Mouse (Mus musculus) CH12.LX (cell line): ENCODE data around the gene Cyp24a1. TPM values are rescaled to one million over a fixed set of nuclear protein-coding genes. Genes with fewer than 3 reads are reported as not detected.

Experiments used
- DNase-seq: peaks from one replicate; pipeline ENCODE4 v3.0.0-alpha.2; 2013; ENCODE audit errors: extremely low read depth
- H3K27ac ChIP-seq: 2 replicates; pipeline ENCODE4 v1.5.1; 2012; ENCODE audit warnings: low read depth, mild to moderate bottlenecking, control low read depth, moderate library complexity; ENCODE audit not compliant: insufficient read depth
- H3K27me3 ChIP-seq: replicated peaks from 2 replicates; pipeline ENCODE3; 2012; ENCODE audit warnings: inconsistent platforms
- H3K36me3 ChIP-seq, 2 experiments: replicated peaks in 1 of 2; 2 replicates each; pipeline versions ENCODE3 to v1.6.1; 2012; ENCODE audit warnings: inconsistent platforms in 1 of 2, low read length in 1 of 2, mild to moderate bottlenecking in 1 of 2, mixed read lengths in 1 of 2, moderate library complexity in 1 of 2; ENCODE audit not compliant: control insufficient read depth in 1 of 2, insufficient read depth in 1 of 2
- H3K4me1 ChIP-seq, 2 experiments: 2 replicates each; pipeline ENCODE4 v1.6.1; 2012; ENCODE audit warnings: inconsistent platforms in 1 of 2, moderate library complexity in 1 of 2; ENCODE audit not compliant: insufficient read depth in 2 of 2, control insufficient read depth in 1 of 2
- H3K4me2 ChIP-seq: 2 replicates; pipeline ENCODE4 v1.6.1; 2012; ENCODE audit warnings: low read depth, mild to moderate bottlenecking, control low read depth; ENCODE audit not compliant: poor library complexity, insufficient read depth, severe bottlenecking
- H3K4me3 ChIP-seq, 3 experiments: fragments of 150-350 bp in 1 of 3; sonication (generic) in 1 of 3; replicated peaks in 1 of 3; 2 replicates each; pipeline versions ENCODE3 to v1.5.1; 2011 to 2012; ENCODE audit warnings: low read depth in 2 of 3, low read length in 2 of 3, mild to moderate bottlenecking in 2 of 3, moderate library complexity in 2 of 3, control low read depth in 1 of 3, improper control_type of control experiment in 1 of 3, inconsistent platforms in 1 of 3, mixed read lengths in 1 of 3; ENCODE audit not compliant: poor library complexity in 1 of 3
- H3K79me2 ChIP-seq: replicated peaks from 2 replicates; pipeline ENCODE4 v1.6.1; 2012; ENCODE audit warnings: mild to moderate bottlenecking, moderate library complexity; ENCODE audit not compliant: control insufficient read depth, poor library complexity, insufficient read depth, severe bottlenecking; ENCODE audit errors: extremely low read depth
- H3K9ac ChIP-seq: 2 replicates; pipeline ENCODE4 v1.6.1; 2012; ENCODE audit warnings: low read depth, mild to moderate bottlenecking, control low read depth, moderate library complexity; ENCODE audit not compliant: insufficient read depth
- H3K9me3 ChIP-seq: replicated peaks from 2 replicates; pipeline ENCODE3; 2012; ENCODE audit warnings: low read length, inconsistent platforms, mixed read lengths
- CHD1 ChIP-seq: IDR thresholded peaks from 2 replicates; pipeline ENCODE4 v1.6.1; 2012; ENCODE audit warnings: low read depth, low read length, improper control_type of control experiment, inconsistent platforms
- CHD2 ChIP-seq: IDR thresholded peaks from 2 replicates; pipeline ENCODE4 v1.6.1; 2011; ENCODE audit warnings: low read length, improper control_type of control experiment
- EP300 ChIP-seq: IDR thresholded peaks from 2 replicates; pipeline ENCODE4 v1.6.1; 2011; ENCODE audit warnings: low read length, improper control_type of control experiment
- HCFC1 ChIP-seq: IDR thresholded peaks from 2 replicates; pipeline ENCODE4 v1.6.1; 2012; ENCODE audit warnings: low read depth, mild to moderate bottlenecking, inconsistent platforms, low read length, improper control_type of control experiment
- JUND ChIP-seq: conservative IDR thresholded peaks from 2 replicates; pipeline ENCODE4 v1.6.1; 2011; ENCODE audit warnings: low read depth, low read length, improper control_type of control experiment
- MAFK ChIP-seq: IDR thresholded peaks from 2 replicates; pipeline ENCODE4 v1.6.1; 2011; ENCODE audit warnings: low read length, improper control_type of control experiment; ENCODE audit not compliant: insufficient replicate concordance
- MAX ChIP-seq: IDR thresholded peaks from 2 replicates; pipeline ENCODE4 v1.6.1; 2011; ENCODE audit warnings: low read length, improper control_type of control experiment
- MEF2A ChIP-seq: IDR thresholded peaks from 2 replicates; pipeline ENCODE4 v1.6.1; 2014; ENCODE audit warnings: low read depth, mild to moderate bottlenecking, inconsistent platforms, low read length, improper control_type of control experiment, borderline replicate concordance
- NELFE ChIP-seq: IDR thresholded peaks from 2 replicates; pipeline ENCODE4 v1.6.1; 2011; ENCODE audit warnings: low read depth, low read length, improper control_type of control experiment
- PAX5 ChIP-seq: IDR thresholded peaks from 2 replicates; pipeline ENCODE4 v1.6.1; 2012; ENCODE audit warnings: low read length, inconsistent platforms, mixed read lengths
- POLR2AphosphoS2 ChIP-seq: IDR thresholded peaks from 2 replicates; pipeline ENCODE4 v1.6.1; 2011; ENCODE audit warnings: low read depth, low read length, improper control_type of control experiment
- TBP ChIP-seq: conservative IDR thresholded peaks from 2 replicates; pipeline ENCODE4 v1.6.1; 2011; ENCODE audit warnings: low read depth, low read length, improper control_type of control experiment
- TCF12 ChIP-seq: IDR thresholded peaks from 2 replicates; pipeline ENCODE4 v1.6.1; 2014; ENCODE audit warnings: low read depth, mild to moderate bottlenecking, inconsistent platforms, low read length, improper control_type of control experiment
- UBTF ChIP-seq: IDR thresholded peaks from 2 replicates; pipeline ENCODE4 v1.6.1; 2012; ENCODE audit warnings: low read depth, mild to moderate bottlenecking, inconsistent platforms, low read length, improper control_type of control experiment, moderate library complexity
- USF1 ChIP-seq: IDR thresholded peaks from 2 replicates; pipeline ENCODE4 v1.6.1; 2014; ENCODE audit warnings: low read depth, mild to moderate bottlenecking, inconsistent platforms, low read length, improper control_type of control experiment
- ZKSCAN1 ChIP-seq: IDR thresholded peaks from 2 replicates; pipeline ENCODE4 v1.6.1; 2012; ENCODE audit warnings: low read depth, inconsistent platforms, low read length, improper control_type of control experiment, borderline replicate concordance
- dilution Hi-C: fragments of 300-500 bp; cut with MboI; formaldehyde crosslinking; loops from 2 replicates; pipeline ENCODE4 v1.14.3; 2020; ENCODE audit warnings: low sequenced_read_pairs; ENCODE audit not compliant: extremely low pct_unique_long_range_greater_than_20kb, extremely low pct_ligation_motif_present
- in situ Hi-C: fragments of 300-500 bp; cut with MboI; formaldehyde crosslinking; loops from 3 replicates; pipeline ENCODE4 v1.14.3; 2019; ENCODE audit warnings: low sequenced_read_pairs, low pct_ligation_motif_present, low pct_unique_long_range_greater_than_20kb, mixed read lengths
- polyA plus RNA-seq: library from polyadenylated mRNA; unstranded; fragments of >175 nt; gene quantifications from 2 replicates; pipeline ENCODE4 v1.2.1, GENCODE M21; 2012; ENCODE audit warnings: low read depth; ENCODE audit not compliant: insufficient read length
- total RNA-seq, 2 experiments: library from RNA; depleted of rRNA; stranded (reverse); fragments of 300-350 nt in 1 of 2; fragments of >200 nt in 1 of 2; gene quantifications; 2 replicates each; pipeline ENCODE4 v1.2.3; 2012 to 2014

Gene Cyp24a1
- total and polyA plus RNA-seq, 3 experiments: not detected

DNA sequence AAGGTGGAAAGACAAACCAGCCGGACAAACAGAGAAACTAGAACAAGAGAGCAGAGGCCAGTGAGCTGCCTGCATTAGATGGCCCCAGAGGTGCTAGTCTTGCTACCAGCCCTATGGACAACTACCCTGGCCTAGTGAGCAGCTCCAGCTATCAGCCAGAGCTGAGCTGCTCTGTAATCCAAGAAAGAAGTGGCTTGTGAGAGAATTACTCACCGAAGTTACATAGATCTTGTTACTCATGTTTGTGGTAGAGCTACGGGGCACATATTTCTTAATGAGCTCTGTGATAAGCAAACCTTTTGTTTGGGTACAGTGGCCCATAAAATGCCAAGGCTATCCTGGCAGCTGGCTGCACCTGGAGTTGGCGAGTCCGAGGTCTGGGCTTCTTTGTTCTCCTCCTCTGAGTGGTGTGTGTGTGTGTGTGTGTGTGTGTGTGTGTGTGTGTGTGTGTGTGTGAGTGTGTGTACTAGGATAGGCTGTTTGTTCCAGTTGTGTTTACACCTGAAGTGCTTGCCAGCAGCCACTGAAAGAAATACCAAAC lies 50.0 kb downstream of the Cyp24a1 start:
- in situ Hi-C loops (no loop called here), dilution Hi-C loops (no loop called here)
- Histone ChIP-seq H3K36me3 (no peaks in the 10 kb centered on the region), H3K4me1 (no peaks in the 10 kb centered on the region), H3K79me2 (no peaks in the 10 kb centered on the region), H3K9ac (no peak overlapping the region), H3K4me3 (no peak overlapping the region), H3K4me2 (no peak overlapping the region), H3K27me3 (peaks cover 77% of the 10 kb centered on the region), H3K27ac (no peak overlapping the region), H3K9me3 (no peaks in the 10 kb centered on the region)
- no peak for TF ChIP-seq HCFC1
- TF ChIP-seq USF1: no peak
- no peak for TF ChIP-seq MEF2A
- no peak for TF ChIP-seq ZKSCAN1
- TF ChIP-seq TBP: no peak
- TF ChIP-seq EP300: no peak
- TF ChIP-seq CHD1: no peak
- TF ChIP-seq MAFK: no peak
- TF ChIP-seq PAX5: no peak
- TF ChIP-seq POLR2AphosphoS2: no peak
- no peak for TF ChIP-seq JUND
- TF ChIP-seq TCF12: no peak
- DNase-seq: no peak

DNA sequence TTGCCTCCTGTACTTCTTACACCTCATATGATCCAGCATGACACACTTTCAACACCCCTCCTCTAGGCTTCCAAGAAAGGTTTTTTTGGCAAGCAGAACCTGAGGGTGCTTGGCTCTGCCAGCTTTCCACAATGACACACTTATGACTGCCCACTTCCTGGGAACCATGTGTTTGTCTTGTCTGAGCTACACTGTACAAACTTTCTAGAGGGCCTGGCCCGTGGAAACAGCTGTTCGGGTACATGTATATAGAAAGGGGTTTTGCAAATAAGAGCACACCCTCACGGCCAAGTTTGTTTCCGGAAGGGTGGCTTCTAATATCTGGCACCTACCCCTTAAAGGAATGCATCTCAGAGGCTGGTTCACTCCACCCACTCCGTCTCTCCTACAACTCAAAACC lies 51.1 kb downstream of the Cyp24a1 start:
- no peak for TF ChIP-seq MAX
- no peak for TF ChIP-seq UBTF
- TF ChIP-seq CHD2: no peak
- no peak for TF ChIP-seq CHD1
- no peak for TF ChIP-seq POLR2AphosphoS2
- TF ChIP-seq MAFK: no peak
- no peak for TF ChIP-seq NELFE
- H3K9me3 ChIP-seq: no peaks in the 10 kb centered on the region

More for the DNA sequence above, 51.1 kb downstream of the Cyp24a1 start:
- no peaks in the 10 kb centered on the region for H3K4me1 ChIP-seq
- no peak overlapping the region for H3K4me2 ChIP-seq
- no peaks in the 10 kb centered on the region for H3K36me3 ChIP-seq
- H3K27ac ChIP-seq: no peak overlapping the region
- no peaks in the 10 kb centered on the region for H3K79me2 ChIP-seq
- in situ Hi-C loops (no loop called here), dilution Hi-C loops (no loop called here)
- no peak for DNase-seq
- H3K4me3 ChIP-seq: no peak overlapping the region
- peaks cover 77% of the 10 kb centered on the region for H3K27me3 ChIP-seq
- H3K9ac ChIP-seq: no peak overlapping the region
